Mouse (Mus musculus) kidney, adult 8-10 months (tissue): Measurements from ENCODE around the gene Vps25.
A peak's percentile ranks its signal among the peaks of the same experiment; 100 is the strongest.

Source experiments
- DNase-seq, 2 experiments: peaks; one replicate each; pipeline ENCODE4 v3.0.0; 2022

Vps25 gene

DNA sequence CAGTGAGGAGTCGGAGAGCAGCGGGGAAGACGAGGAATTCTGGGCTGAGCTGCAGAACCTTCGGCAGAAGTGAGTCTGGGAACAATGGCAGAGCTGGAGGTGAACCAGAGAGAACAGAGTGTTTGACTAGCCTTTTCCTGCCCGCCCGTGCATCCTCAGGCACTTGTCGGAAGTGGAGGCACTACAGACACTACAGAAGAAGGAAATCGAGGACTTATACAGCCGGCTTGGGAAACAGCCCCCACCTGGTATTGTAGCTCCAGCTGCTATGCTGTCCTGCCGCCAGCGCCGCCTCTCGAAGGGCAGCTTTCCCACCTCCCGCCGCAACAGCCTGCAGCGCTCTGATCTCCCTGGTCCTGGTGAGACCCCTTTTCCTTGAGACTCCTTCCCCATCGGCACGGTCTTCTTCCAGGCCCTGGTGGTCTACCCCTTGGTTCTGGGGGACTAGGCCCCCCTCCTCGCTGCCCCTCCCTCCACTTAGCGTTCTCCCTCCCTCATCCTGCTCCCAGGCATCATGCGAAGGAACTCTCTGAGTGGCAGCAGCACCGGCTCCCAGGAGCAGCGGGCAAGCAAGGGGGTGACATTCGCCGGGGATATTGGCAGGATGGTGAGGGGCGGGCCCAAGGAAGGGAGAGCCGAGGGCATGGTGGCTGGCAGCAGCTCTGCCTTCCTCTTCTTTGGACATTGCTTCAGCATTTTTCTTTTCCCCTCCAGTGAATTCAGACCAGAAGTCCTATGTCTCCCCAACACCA, 23.0 kb downstream of the Vps25 start:
- no peak for DNase-seq

DNA sequence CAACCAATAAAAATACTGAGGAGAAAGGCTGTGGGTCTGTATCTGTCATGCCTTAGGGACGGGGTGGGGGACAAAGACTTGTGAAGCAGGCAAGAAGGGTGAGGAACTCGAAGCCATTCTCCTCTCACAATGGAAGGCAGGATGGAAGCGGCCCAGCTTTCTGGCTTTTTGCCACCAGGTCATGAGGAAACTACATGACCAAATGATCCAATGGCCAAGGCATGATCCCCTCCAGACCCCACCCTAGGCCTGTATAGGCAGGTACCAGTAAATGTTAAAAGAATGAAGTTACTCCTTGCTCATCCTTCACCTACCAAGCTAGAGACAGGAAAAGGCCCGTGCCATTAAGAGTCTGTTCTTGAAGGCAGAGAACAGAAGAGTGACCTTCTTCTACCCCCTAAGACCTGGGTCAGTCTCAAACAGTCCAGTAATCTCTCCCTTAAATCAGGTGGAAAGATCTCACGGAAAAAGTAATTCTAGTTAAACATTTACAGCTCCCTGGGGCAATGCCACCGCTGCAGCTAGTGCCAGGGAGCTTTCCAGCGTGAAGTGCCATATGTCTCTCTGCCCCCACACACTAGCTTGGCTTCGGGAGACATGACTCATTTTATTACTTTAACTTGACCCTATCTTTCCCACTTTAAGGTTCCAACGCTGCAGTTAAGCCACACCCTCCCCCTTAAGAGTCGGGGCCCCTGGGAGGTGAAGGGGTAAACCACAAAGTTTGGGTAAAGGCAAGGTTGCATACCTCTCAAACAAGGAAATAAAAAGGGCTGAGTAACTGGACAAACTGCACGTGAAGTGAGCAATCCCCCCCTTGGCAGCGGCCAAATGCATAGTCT, 24.1 kb downstream of the Vps25 start:
- DNase-seq = peak; percentile 88 to 94

- peak; percentile 87 to 88 for DNase-seq
Measured at GRCm38 (mm10) chr11:101278223-101279192, 25.0 kb downstream of the Vps25 start, which contains the start of the genes Cntd1 and Coa3. Gene Cntd1 (plus strand): TSS chr11:101279012. Gene Coa3 (minus strand): TSS chr11:101279114.

GRCm38 (mm10) chr11:101279193-101279569, 25.7 kb downstream of the Vps25 start:
- DNase-seq = no peak

- no peak for DNase-seq
Measured at GRCm38 (mm10) chr11:101280837-101281236, 27.3 kb downstream of the Vps25 start.

DNA sequence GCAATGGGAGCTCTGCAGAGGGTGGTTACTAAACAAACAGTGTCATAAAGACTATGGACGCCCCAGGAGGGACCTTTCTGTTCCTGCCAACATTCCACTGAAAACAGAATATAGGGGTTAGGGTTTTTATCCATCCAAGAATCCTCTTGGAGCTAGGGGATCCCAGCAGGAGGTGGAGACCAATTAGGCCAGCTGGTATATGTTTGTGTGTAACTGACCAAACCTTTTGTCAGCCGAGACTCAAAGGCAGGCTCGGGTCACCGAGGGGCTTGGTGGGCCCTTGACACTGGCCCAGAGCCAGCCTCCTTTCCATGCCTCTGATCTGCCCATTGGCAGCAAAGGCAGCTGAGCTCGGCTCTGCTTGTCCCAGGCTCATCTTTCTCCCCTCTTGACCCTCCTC, 29.4 kb downstream of the Vps25 start:
- DNase-seq = no peak

- DNase-seq = peak in 1 of 2 experiments; percentile 86
Measured at GRCm38 (mm10) chr11:101283805-101284204, 30.3 kb downstream of the Vps25 start.

DNA sequence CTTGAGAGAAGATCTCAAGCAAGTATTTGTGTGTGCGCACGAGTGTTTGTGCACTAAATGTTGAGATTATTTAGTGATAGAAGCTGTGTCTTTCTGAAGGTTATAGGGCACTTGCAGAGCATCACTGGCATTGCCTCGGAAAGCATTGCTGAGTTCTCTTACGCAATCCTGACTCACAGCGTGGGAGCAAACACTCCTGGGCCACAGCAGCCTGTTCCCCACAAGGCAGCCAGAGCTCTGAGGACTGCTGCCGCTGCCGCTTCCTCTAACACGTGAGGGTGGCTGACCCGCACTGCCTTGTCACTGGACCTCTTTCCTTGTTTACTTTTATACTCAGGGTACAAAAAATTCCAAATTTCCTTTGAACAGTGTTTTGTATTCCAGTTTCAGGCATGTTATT, 33.8 kb downstream of the Vps25 start:
- DNase-seq = no peak

DNA sequence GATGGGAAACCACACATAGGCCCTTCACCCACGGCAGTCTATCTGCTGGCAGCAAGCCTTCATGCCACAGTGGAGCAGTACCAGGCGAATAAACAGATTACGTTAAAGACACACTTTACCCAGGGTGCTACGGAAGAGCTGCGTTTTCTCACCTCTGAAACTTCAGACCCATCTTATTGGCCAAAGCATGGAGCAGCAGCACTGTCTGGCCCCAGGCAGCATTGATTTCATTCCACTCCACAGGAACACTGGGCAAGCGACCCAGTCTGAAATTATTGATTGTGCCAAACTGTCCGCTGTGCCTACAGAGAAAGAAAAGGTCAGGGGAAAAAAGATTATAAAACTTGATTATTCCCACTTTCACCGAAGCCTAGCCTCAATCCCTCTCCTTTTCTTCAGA, 37.7 kb downstream of the Vps25 start:
- no peak for DNase-seq

- DNase-seq = no peak
Measured at GRCm38 (mm10) chr11:101295191-101295590, 41.7 kb downstream of the Vps25 start.

GRCm38 (mm10) chr11:101300881-101301280, 47.4 kb downstream of the Vps25 start:
- DNase-seq = no peak

DNA sequence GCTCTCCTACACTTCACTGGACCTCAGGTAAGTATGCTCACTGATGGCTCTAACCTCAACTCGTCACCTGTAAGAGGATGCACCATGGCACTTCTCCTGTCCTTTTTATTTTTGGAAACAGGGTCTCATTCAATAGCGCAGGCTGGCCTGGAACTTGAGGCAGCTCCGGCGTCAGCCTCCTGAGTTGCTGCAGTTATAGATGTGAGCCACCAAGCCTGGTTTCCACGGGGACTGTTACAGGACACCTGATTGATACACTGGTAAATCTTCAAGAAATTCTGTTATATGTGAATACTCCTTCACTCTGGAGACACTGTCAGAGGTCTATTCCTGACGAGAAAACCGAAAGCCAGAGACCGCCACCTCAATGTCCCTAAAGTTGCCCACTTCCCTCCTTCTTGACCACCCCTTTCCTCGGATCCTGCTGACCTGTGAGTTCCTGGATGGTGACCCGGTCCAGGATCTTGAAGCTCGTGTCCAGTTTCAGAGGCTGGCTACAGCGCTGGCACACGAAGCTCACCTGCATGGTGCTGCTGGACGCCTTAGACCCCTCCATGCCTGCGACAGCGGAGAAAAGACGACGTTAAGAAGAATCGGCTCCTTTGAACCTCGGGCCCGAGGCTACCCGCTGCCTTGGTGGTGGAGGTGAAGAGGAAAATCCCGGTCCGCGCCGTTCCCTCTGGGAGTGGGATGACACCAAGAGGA, 47.9 kb downstream of the Vps25 start:
- no peak for DNase-seq

- peak; percentile 95 to 97 for DNase-seq
Measured at GRCm38 (mm10) chr11:101302004-101302798, 48.7 kb downstream of the Vps25 start, which contains the start of gene Becn1. Gene Becn1 (minus strand): TSS chr11:101302286.

DNA sequence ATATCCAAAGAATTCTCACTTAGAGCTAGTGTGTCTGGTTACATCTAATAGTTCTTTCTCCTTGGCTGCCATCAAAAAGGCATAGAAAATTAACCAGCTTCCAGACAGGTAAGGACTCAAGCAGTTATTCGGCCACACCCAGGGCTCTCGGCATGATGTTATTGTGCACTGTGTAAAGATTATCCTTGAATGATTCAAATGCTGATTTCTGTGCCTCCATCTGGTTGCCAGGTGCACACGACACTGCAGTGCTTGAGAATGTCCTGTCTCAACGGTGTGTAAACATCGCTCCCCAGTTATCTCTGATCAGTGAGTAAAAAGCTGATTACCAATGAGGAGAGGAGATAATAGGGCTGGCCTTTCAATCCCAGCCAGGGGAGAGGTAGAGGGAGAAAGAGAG, 54.2 kb downstream of the Vps25 start:
- no peak for DNase-seq
